Mouse (Mus musculus) G1E (cell line): ENCODE measurements around the gene Dpp8.

ENCODE experiments used
- CTCF ChIP-seq: IDR thresholded peaks from 2 replicates; pipeline ENCODE4 v1.5.1; 2012; ENCODE audit warnings: low read depth, low read length, inconsistent platforms, mixed read lengths
- GATA1 ChIP-seq: IDR thresholded peaks from 2 replicates; pipeline ENCODE4 v1.6.1; 2012; ENCODE audit warnings: borderline replicate concordance, low read length, inconsistent platforms, mixed read lengths
- GATA2 ChIP-seq: IDR thresholded peaks from 2 replicates; pipeline ENCODE4 v1.6.1; 2012; ENCODE audit warnings: low read depth, low read length, inconsistent platforms, borderline replicate concordance
- POLR2AphosphoS5 ChIP-seq: IDR thresholded peaks from 2 replicates; pipeline ENCODE4 v1.6.1; 2012; ENCODE audit warnings: low read depth, low read length, inconsistent platforms; ENCODE audit not compliant: insufficient replicate concordance
- TAL1 ChIP-seq: conservative IDR thresholded peaks from 2 replicates; pipeline ENCODE4 v1.6.1; 2012; ENCODE audit warnings: low read depth, low read length, inconsistent platforms, mixed read lengths

- TF ChIP-seq CTCF (no peak), TAL1 (no peak), GATA1 (no peak), POLR2AphosphoS5 (no peak), GATA2 (no peak)
These were observed 333 bp upstream of the Dpp8 start for GRCm38 (mm10) chr9:65031894-65032268.
